Mouse (Mus musculus) heart, postnatal 4 days (tissue): ENCODE data around the gene Gm9195. TPM values are rescaled to one million over a fixed set of nuclear protein-coding genes. Genes with fewer than 3 reads are reported as not detected.

Experiments used
- DNase-seq: peaks from one replicate; pipeline ENCODE4 v3.0.0; 2021
- total RNA-seq, 2 experiments: library from RNA; stranded (reverse); gene quantifications; 2 replicates each; pipeline ENCODE4 v1.2.3; 2021

Gm9195 gene
- total RNA-seq, 2 experiments from 2014 or later = not detected

GRCm38 (mm10) chr14:72440929-72441328 is 50.7 kb downstream of the Gm9195 start:
- no peak for DNase-seq

DNA sequence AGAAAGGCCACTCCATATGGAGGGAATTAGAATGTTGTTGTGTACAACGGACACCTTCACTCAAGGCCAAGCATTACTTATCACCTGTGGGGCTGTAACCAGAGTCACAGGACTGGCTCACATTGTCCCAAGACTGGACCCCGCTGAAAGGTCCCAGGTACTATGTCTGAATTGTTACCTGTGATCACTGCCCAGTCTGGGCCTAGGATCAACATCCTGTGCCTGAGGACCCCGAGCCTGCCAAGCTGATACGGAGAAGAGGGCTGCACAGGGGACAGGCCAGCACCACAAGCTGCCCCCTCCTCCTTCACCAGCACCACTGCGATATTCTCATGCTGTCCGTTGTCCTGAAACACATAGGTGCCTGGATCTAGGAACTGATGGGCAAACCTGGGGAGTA is 51.2 kb downstream of the Gm9195 start:
- DNase-seq = no peak

- DNase-seq = no peak
These were observed 52.7 kb downstream of the Gm9195 start for GRCm38 (mm10) chr14:72438976-72439375.

- peak; percentile 74 for DNase-seq
These were observed 101.9 kb downstream of the Gm9195 start for GRCm38 (mm10) chr14:72389696-72390095.

DNA sequence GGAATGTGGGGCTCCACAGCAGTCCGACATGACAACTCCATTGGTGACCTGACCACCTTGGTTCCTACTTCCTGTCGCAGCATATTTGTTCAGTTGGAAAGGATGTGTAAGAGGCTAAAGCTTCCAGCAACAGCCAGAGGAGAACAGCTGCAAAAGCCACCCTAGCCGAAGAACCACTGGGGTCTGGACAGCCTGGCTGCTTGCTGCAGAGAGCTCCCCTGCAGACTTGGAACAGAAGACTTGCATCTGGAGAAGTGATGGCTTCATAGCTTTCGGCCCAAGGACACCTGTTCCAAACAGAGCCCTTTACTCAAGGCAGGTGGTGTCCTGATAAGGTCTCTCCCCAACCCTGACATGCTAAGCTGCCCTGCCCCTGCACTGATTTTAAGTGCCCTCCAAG is 102.3 kb downstream of the Gm9195 start:
- peak; percentile 5 for DNase-seq

DNA sequence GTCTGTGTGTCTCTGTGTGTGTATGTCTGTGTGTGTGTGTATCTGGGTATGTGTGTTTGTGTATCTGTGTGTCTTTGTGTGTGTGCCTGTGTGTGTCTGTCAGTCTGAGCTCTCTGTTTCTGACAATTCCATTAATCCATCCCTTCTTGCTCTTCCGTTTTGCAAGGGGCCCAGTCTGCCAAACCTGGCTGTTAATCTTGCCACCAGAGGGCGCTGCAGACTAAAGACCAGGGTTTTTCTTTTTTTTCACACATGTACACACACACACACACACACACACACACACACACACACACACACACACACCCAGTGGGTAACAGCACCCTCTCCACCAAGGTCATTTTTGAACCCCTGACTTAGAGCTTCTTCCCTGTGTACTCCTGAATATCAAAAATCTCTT is 114.4 kb downstream of the Gm9195 start:
- peak; percentile 61 for DNase-seq

Other genes starting within 250 kb of the Gm9195 start
- 10 to 100 TPM; 19.0 to 22.6 TPM for gene Fndc3a, start 218.2 kb upstream of the Gm9195 start, total RNA-seq